In the genomic region with DNA sequence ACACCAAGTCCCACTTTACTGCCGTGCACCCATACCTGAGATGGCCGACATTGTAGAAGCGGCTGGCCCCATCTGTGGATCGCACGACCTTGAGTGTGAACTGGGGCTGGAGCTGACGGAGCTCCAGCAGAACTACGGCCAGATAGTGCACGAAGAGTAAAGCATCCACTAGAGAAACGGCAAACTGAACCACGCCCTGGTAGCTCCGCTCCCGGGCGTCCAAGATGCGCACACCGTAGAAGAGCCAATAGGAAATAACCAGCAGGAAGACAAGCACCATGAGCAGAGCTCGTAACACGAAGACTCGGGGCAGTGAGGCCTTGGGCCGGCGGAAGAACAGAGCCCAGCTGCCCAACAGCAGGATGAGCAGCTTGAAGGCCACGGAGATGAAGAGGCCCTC, we compare ENCODE assay signal across 22 mouse cellular contexts. TPM values are rescaled to one million over a fixed set of nuclear protein-coding genes. Genes with fewer than 3 reads are reported as not detected.
"Had no signal": no experiment of that assay in that cellular context is flagged by ENCODE, and none has a peak within 500 bp of the region (broad histone marks: within the 10 kb centered on the region; RNA-seq: fewer than 3 reads in every experiment).

No protein-coding gene starts in this region.

- H3K27ac ChIP-seq: kidney, embryonic 15.5 days; left cerebral cortex, adult 2 months; liver, embryonic 13.5 days; midbrain, embryonic 12.5 days had no signal

- DNase-seq: kidney, adult 8-10 months; kidney, postnatal 10 days; kidney, postnatal 36 days; layer of hippocampus, postnatal 36 days; liver, embryonic 13.5 days; lung, adult 2 months; lung, postnatal 14 days; lung, postnatal 4 days; thymus, adult 18-20 months; thymus, postnatal 25 days had no signal

- ATAC-seq: midbrain, embryonic 16.5 days had no signal

- H3K4me2 ChIP-seq: kidney, embryonic 15.5 days; liver, embryonic 13.5 days; midbrain, embryonic 12.5 days had no signal

- H3K9ac ChIP-seq: kidney, embryonic 15.5 days; liver, embryonic 13.5 days; midbrain, embryonic 12.5 days had no signal

- H3K9me3 ChIP-seq: kidney, embryonic 15.5 days; liver, embryonic 13.5 days; midbrain, embryonic 12.5 days had no signal

- H3K4me1 ChIP-seq: liver, embryonic 13.5 days had no signal

- H3K27me3 ChIP-seq: kidney, embryonic 15.5 days; liver, embryonic 13.5 days; midbrain, embryonic 12.5 days had no signal

- H3K4me3 ChIP-seq: kidney, embryonic 15.5 days; left cerebral cortex, adult 2 months; liver, embryonic 13.5 days; midbrain, embryonic 12.5 days had no signal

RNA-seq across cellular contexts. Expression of gene Nhlh1, which starts 48.0 kb away (rescaled TPM):
- total RNA-seq: liver, adult 2 months; megakaryocyte progenitor cell, adult 5-6 weeks; megakaryocyte-erythroid progenitor cell, adult 5-6 weeks had no signal
- polyA plus RNA-seq: kidney, embryonic 15.5 days; limb, embryonic 11.5 days; liver, adult 2 months; liver, embryonic 13.5 days; liver, embryonic 16.5 days; lung, embryonic 16.5 days; spleen, adult 2 months; stomach, embryonic 16.5 days had no signal
